Mouse (Mus musculus): ENCODE data around the gene Sdsl. TPM values are rescaled to one million over a fixed set of nuclear protein-coding genes. Genes with fewer than 3 reads are reported as not detected.
"Not testable (repeated sequence)": the region's sequence is repeated elsewhere in the genome, so short reads cannot be mapped to it uniquely, and the experiment has no call there.

Sdsl gene
- polyA plus RNA-seq, 1 experiment from 2014 or later = 5.1 TPM

DNA sequence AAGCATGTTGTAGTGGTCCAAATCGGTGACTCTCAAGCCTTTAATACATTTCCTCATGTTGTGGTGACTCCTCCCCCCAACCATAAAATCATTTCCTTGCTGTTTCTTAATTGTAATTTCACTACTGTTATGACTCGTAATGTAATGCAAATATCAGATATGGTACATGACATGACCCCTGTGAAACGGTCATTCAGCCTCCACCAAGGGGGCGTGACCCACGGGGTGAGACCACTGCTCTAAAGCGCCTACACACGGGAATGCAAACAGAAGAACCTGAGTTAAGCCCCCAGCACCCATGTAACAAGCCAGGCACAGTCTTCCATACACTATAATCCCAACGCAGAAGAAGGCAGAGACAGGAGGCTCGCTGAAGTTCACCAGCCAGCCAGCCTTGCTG is 33.2 kb upstream of the Sdsl start:
- Histone ChIP-seq H3K9ac (no peak overlapping the region), H3K4me1 (peaks cover 24% of the 10 kb centered on the region), H3K4me2 (no peak overlapping the region), H3K27ac (no peak overlapping the region), H3K4me3 (no peak overlapping the region), H3K9me3 (replicated peaks) (no peaks in the 10 kb centered on the region), H3K36me3 (ENCODE audit: poor library complexity, severe bottlenecking) (no peaks in the 10 kb centered on the region), H3K27me3 (no peaks in the 10 kb centered on the region)
- 74% methylated on average over 9 of the region's 9 CpGs for WGBS
- ATAC-seq = no peak

- H3K27ac ChIP-seq = no peak overlapping the region
- H3K9ac ChIP-seq = no peak overlapping the region
- H3K4me2 ChIP-seq = no peak overlapping the region
- H3K9me3 ChIP-seq (replicated peaks) = no peaks in the 10 kb centered on the region
- no peak for ATAC-seq
- H3K27me3 ChIP-seq = no peaks in the 10 kb centered on the region
- no peak overlapping the region for H3K4me3 ChIP-seq
- H3K36me3 ChIP-seq (ENCODE audit: poor library complexity, severe bottlenecking) = no peaks in the 10 kb centered on the region
- H3K4me1 ChIP-seq = peaks cover 20% of the 10 kb centered on the region
- WGBS = 21% methylated on average over 16 of the region's 16 CpGs
Measured at GRCm38 (mm10) chr5:120505368-120505767, 32.8 kb upstream of the Sdsl start.

GRCm38 (mm10) chr5:120503144-120503795 is 30.7 kb upstream of the Sdsl start, which contains the start of gene Plbd2:
Gene Plbd2, minus strand, starts transcription at chr5:120503625.
- H3K4me1 ChIP-seq = peaks cover 16% of the 10 kb centered on the region
- peak; percentile 82 for ATAC-seq
- 0% methylated on average over 41 of the region's 55 CpGs for WGBS
- H3K36me3 ChIP-seq (ENCODE audit: poor library complexity, severe bottlenecking) = peaks cover 6% of the 10 kb centered on the region
- no peaks in the 10 kb centered on the region for H3K9me3 ChIP-seq (replicated peaks)
- no peaks in the 10 kb centered on the region for H3K27me3 ChIP-seq
- H3K9ac ChIP-seq = peak within 1 kb of the TSS; percentile 81
- H3K27ac ChIP-seq = no peak within 1 kb of the TSS
- H3K4me3 ChIP-seq = peak within 1 kb of the TSS; percentile 63
- H3K4me2 ChIP-seq = peak within 1 kb of the TSS; percentile 82

DNA sequence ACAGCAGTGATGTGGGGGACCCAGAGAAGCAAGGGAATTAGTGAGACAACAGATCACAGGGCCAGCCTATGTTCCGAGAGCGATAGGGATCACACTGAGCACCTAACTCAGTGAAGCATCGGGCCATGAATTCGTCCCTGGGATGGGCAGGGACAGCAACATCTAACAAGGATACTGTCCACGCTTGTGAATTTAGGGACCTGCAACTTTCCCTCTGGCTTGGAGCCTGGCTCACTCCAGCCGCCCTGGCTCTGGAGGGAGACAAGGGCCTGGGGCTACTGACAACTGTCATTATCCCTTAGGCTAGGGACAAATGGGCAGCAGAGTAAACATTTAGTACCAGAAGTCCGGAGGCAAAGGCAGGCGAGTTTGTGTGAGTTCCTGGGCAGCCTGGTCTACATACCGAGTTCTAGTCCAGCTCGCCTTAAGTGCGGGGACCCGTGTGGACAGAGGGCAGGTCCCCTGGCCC is 30.1 kb upstream of the Sdsl start:
- H3K27me3 ChIP-seq = no peaks in the 10 kb centered on the region
- H3K4me1 ChIP-seq = peaks cover 16% of the 10 kb centered on the region
- peaks cover 9% of the 10 kb centered on the region for H3K36me3 ChIP-seq (ENCODE audit: poor library complexity, severe bottlenecking)
- 8% methylated on average over 12 of the region's 12 CpGs for WGBS
- H3K9me3 ChIP-seq (replicated peaks) = no peaks in the 10 kb centered on the region
- 0 out of 2 replicates have a peak, but pooled peaks have one; percentile 11 for ATAC-seq
- peak overlapping the region; percentile 82 for H3K4me2 ChIP-seq
- H3K27ac ChIP-seq = no peak overlapping the region
- H3K9ac ChIP-seq = peak overlapping the region; percentile 81
- H3K4me3 ChIP-seq = peak overlapping the region; percentile 63

GRCm38 (mm10) chr5:120502147-120502621 is 29.6 kb upstream of the Sdsl start:
- H3K4me3 ChIP-seq = peak overlapping the region; percentile 63
- 73% methylated on average over 9 of the region's 9 CpGs for WGBS
- peak overlapping the region; percentile 82 for H3K4me2 ChIP-seq
- no peaks in the 10 kb centered on the region for H3K9me3 ChIP-seq (replicated peaks)
- H3K9ac ChIP-seq = peak overlapping the region; percentile 81
- H3K4me1 ChIP-seq = peaks cover 16% of the 10 kb centered on the region
- H3K27me3 ChIP-seq = no peaks in the 10 kb centered on the region
- no peak for ATAC-seq
- peaks cover 11% of the 10 kb centered on the region for H3K36me3 ChIP-seq (ENCODE audit: poor library complexity, severe bottlenecking)
- H3K27ac ChIP-seq = no peak overlapping the region

GRCm38 (mm10) chr5:120500609-120501008 is 28.0 kb upstream of the Sdsl start:
- 88% methylated on average over 9 of the region's 9 CpGs for WGBS
- not testable (repeated sequence) for H3K4me2 ChIP-seq, H3K4me3 ChIP-seq

GRCm38 (mm10) chr5:120499202-120499601 is 26.6 kb upstream of the Sdsl start:
- Histone ChIP-seq H3K4me2 (no peak overlapping the region), H3K4me1 (peaks cover 16% of the 10 kb centered on the region), H3K36me3 (ENCODE audit: poor library complexity, severe bottlenecking) (peaks cover 18% of the 10 kb centered on the region), H3K27me3 (no peaks in the 10 kb centered on the region), H3K9me3 (replicated peaks) (no peaks in the 10 kb centered on the region), H3K4me3 (no peak overlapping the region), H3K27ac (no peak overlapping the region), H3K9ac (no peak overlapping the region)
- WGBS = 85% methylated on average over 4 of the region's 4 CpGs
- no peak for ATAC-seq

More at GRCm38 (mm10) chr5:120500609-120501008, 28.0 kb upstream of the Sdsl start:
- ATAC-seq; H3K27ac ChIP-seq; H3K9ac ChIP-seq; H3K27me3 ChIP-seq; H3K9me3 ChIP-seq (replicated peaks): not testable (repeated sequence)
- Histone ChIP-seq H3K36me3 (ENCODE audit: poor library complexity, severe bottlenecking) (peaks cover 16% of the 10 kb centered on the region), H3K4me1 (peaks cover 16% of the 10 kb centered on the region)

- peaks cover 35% of the 10 kb centered on the region for H3K36me3 ChIP-seq (ENCODE audit: poor library complexity, severe bottlenecking)
- H3K9me3 ChIP-seq (replicated peaks) = no peaks in the 10 kb centered on the region
- ATAC-seq = no peak
- H3K9ac ChIP-seq = no peak overlapping the region
- no peak overlapping the region for H3K27ac ChIP-seq
- WGBS = 97% methylated on average over 3 of the region's 3 CpGs
- H3K4me2 ChIP-seq = no peak overlapping the region
- peaks cover 7% of the 10 kb centered on the region for H3K4me1 ChIP-seq
- no peak overlapping the region for H3K4me3 ChIP-seq
- H3K27me3 ChIP-seq = no peaks in the 10 kb centered on the region
Measured at GRCm38 (mm10) chr5:120497071-120497470, 24.5 kb upstream of the Sdsl start.

GRCm38 (mm10) chr5:120495703-120496226 is 23.2 kb upstream of the Sdsl start:
- Histone ChIP-seq H3K4me1 (peaks cover 4% of the 10 kb centered on the region), H3K9me3 (replicated peaks) (no peaks in the 10 kb centered on the region), H3K4me2 (no peak overlapping the region), H3K27me3 (no peaks in the 10 kb centered on the region), H3K27ac (no peak overlapping the region), H3K36me3 (ENCODE audit: poor library complexity, severe bottlenecking) (peaks cover 41% of the 10 kb centered on the region), H3K4me3 (no peak overlapping the region), H3K9ac (no peak overlapping the region)
- ATAC-seq = no peak
- 93% methylated on average over 13 of the region's 13 CpGs for WGBS

- Histone ChIP-seq H3K27ac (no peak overlapping the region), H3K36me3 (ENCODE audit: poor library complexity, severe bottlenecking) (peaks cover 41% of the 10 kb centered on the region), H3K4me1 (peaks cover 10% of the 10 kb centered on the region), H3K9ac (no peak overlapping the region), H3K27me3 (no peaks in the 10 kb centered on the region), H3K4me2 (no peak overlapping the region), H3K9me3 (replicated peaks) (no peaks in the 10 kb centered on the region), H3K4me3 (no peak overlapping the region)
- ATAC-seq = no peak
- 79% methylated on average over 10 of the region's 10 CpGs for WGBS
Measured at GRCm38 (mm10) chr5:120495064-120495702, 22.6 kb upstream of the Sdsl start.

DNA sequence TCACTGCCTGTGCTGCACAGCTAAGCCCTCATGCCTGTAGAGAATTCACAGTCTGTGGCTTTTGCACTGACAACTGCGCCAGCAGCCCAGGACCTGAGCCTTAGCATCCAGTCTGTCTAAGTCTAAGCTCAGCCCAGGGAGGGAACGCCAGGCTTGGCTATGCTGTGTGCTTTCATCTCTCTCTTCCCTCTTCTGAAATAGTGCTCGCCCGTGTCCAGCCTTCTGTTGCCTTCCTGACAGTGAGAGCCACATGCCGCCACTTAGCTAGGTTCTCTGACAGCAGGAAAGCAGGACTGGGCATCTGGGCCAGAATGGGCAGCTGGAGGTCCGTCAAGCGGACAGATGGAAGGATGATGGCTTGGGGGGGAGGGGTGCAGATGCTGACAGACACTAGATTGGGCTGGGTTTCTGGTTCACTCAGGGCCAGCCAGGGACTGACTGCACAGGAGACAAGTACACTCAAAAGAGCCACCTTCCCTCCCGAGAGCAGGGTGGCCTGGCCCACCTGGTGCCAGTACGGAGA is 21.3 kb upstream of the Sdsl start:
- H3K27me3 ChIP-seq = no peaks in the 10 kb centered on the region
- 79% methylated on average over 9 of the region's 9 CpGs for WGBS
- H3K27ac ChIP-seq = peak overlapping the region; percentile 3; the same call in 1 of the 2 replicates
- H3K4me2 ChIP-seq = no peak overlapping the region
- H3K9me3 ChIP-seq (replicated peaks) = no peaks in the 10 kb centered on the region
- H3K4me1 ChIP-seq = peaks cover 12% of the 10 kb centered on the region
- peaks cover 41% of the 10 kb centered on the region for H3K36me3 ChIP-seq (ENCODE audit: poor library complexity, severe bottlenecking)
- no peak overlapping the region for H3K4me3 ChIP-seq
- no peak for ATAC-seq
- no peak overlapping the region for H3K9ac ChIP-seq

- no peak overlapping the region for H3K9ac ChIP-seq
- H3K27ac ChIP-seq = peak overlapping the region; percentile 3; the same call in 1 of the 2 replicates
- peaks cover 12% of the 10 kb centered on the region for H3K4me1 ChIP-seq
- no peaks in the 10 kb centered on the region for H3K9me3 ChIP-seq (replicated peaks)
- ATAC-seq = no peak
- 94% methylated on average over 6 of the region's 6 CpGs for WGBS
- no peak overlapping the region for H3K4me2 ChIP-seq
- peaks cover 39% of the 10 kb centered on the region for H3K36me3 ChIP-seq (ENCODE audit: poor library complexity, severe bottlenecking)
- H3K4me3 ChIP-seq = no peak overlapping the region
- no peaks in the 10 kb centered on the region for H3K27me3 ChIP-seq
Measured at GRCm38 (mm10) chr5:120493440-120493839, 20.8 kb upstream of the Sdsl start.

Data from forebrain, embryonic 13.5 days (tissue).